Mouse (Mus musculus) cortical plate, adult 2 months (tissue): ENCODE results near the gene Mier1. TPM values are rescaled to one million over a fixed set of nuclear protein-coding genes. Genes with fewer than 3 reads are reported as not detected.

ENCODE experiments used
- H3K27ac ChIP-seq: fragments of 200-500 bp; 2 replicates; pipeline ENCODE4 v1.5.1; 2012; ENCODE audit warnings: low read length, control low read depth, inconsistent platforms; ENCODE audit not compliant: insufficient read depth
- H3K4me1 ChIP-seq: fragments of 200-500 bp; 2 replicates; pipeline ENCODE4 v1.6.1; 2011; ENCODE audit warnings: low read length; ENCODE audit not compliant: control insufficient read depth, insufficient read depth
- H3K4me3 ChIP-seq: fragments of 200-500 bp; 2 replicates; pipeline ENCODE4 v1.5.1; 2011; ENCODE audit warnings: mild to moderate bottlenecking, low read length, control low read depth; ENCODE audit not compliant: insufficient read depth
- CTCF ChIP-seq: fragments of 200-500 bp; IDR thresholded peaks from 2 replicates; pipeline ENCODE4 v1.5.1; 2011; ENCODE audit warnings: mild to moderate bottlenecking, control low read depth, low read length; ENCODE audit not compliant: insufficient read depth; ENCODE audit errors: extremely low read depth
- POLR2A ChIP-seq: fragments of 200-500 bp; IDR thresholded peaks from 2 replicates; pipeline ENCODE4 v1.6.1; 2011; ENCODE audit warnings: mild to moderate bottlenecking, low read length, control low read depth; ENCODE audit not compliant: insufficient read depth; ENCODE audit errors: extremely low read depth
- polyA plus RNA-seq: library from polyadenylated mRNA; depleted of rRNA; stranded (reverse); fragments of >200 nt; gene quantifications from 2 replicates; pipeline ENCODE4 v1.2.3, GENCODE M21; 2012; rRNA removed

The Mier1 gene
- polyA plus RNA-seq, 1 experiment, result 34.3 TPM

GRCm38 (mm10) chr4:103188786-103189640 is 74.8 kb downstream of the Mier1 start:
- TF ChIP-seq POLR2A (no peak), CTCF (no peak)
- no peak overlapping the region for H3K27ac ChIP-seq
- H3K4me1 ChIP-seq, result no peaks in the 10 kb centered on the region
- no peak overlapping the region for H3K4me3 ChIP-seq

- Histone ChIP-seq H3K27ac (no peak overlapping the region), H3K4me1 (no peaks in the 10 kb centered on the region), H3K4me3 (no peak overlapping the region)
- TF ChIP-seq CTCF, result no peak
- no peak for TF ChIP-seq POLR2A
Observed at GRCm38 (mm10) chr4:103192421-103192820, 78.2 kb downstream of the Mier1 start.

GRCm38 (mm10) chr4:103197401-103197800 is 83.2 kb downstream of the Mier1 start:
- TF ChIP-seq POLR2A (no peak), CTCF (no peak)
- Histone ChIP-seq H3K4me1 (no peaks in the 10 kb centered on the region), H3K4me3 (no peak overlapping the region), H3K27ac (no peak overlapping the region)

DNA sequence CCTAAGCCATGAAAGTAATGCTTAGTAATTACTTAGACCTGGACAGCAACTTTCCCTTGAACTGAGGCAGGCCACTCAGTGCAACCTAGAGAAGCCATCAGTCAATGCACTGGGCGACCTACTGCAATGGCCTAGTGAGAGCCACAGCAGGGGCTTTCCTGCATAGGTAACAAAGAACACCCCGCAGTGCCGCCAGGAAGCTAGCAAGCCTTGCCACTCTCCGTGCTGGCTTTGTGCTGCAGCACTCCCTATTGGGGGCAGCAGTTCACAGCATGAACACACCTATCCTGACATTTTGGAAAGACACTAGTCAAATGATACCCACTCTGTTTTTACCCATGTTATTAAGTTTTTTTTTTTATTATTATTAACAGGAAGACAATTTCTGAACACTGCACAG is 84.9 kb downstream of the Mier1 start:
- Histone ChIP-seq H3K4me3 (no peak overlapping the region), H3K4me1 (no peaks in the 10 kb centered on the region), H3K27ac (no peak overlapping the region)
- TF ChIP-seq POLR2A, result no peak
- TF ChIP-seq CTCF, result no peak

- TF ChIP-seq POLR2A (no peak), CTCF (no peak)
- no peak overlapping the region for H3K4me3 ChIP-seq
- no peaks in the 10 kb centered on the region for H3K4me1 ChIP-seq
- H3K27ac ChIP-seq, result no peak overlapping the region
Observed at GRCm38 (mm10) chr4:103200046-103200445, 85.9 kb downstream of the Mier1 start.

DNA sequence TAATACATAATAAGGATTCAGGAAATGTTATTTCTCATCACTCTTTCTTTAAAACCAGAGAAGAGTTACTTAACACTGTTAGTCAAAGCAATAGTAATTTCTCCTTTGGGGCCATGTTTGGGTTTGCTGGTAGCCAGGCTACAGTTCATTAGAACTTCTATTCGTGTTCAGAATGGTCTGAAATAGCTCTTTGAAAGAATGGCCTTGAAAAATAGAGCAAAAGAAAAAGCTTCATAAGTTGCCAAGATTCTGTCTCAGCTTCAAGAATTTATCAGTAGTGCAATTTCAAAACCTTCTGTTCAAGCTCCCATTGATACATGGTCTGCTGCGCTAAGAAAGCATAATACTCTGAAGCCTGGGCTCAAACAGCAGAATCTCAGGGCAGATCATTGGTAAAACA is 89.5 kb downstream of the Mier1 start:
- Histone ChIP-seq H3K27ac (no peak overlapping the region), H3K4me3 (no peak overlapping the region), H3K4me1 (no peaks in the 10 kb centered on the region)
- TF ChIP-seq POLR2A (no peak), CTCF (no peak)

- Histone ChIP-seq H3K4me1 (peaks cover 1% of the 10 kb centered on the region; the same call in 1 of the 2 replicates), H3K27ac (no peak overlapping the region), H3K4me3 (no peak overlapping the region)
- TF ChIP-seq CTCF (no peak), POLR2A (no peak)
Observed at GRCm38 (mm10) chr4:103208553-103208952, 94.4 kb downstream of the Mier1 start.

DNA sequence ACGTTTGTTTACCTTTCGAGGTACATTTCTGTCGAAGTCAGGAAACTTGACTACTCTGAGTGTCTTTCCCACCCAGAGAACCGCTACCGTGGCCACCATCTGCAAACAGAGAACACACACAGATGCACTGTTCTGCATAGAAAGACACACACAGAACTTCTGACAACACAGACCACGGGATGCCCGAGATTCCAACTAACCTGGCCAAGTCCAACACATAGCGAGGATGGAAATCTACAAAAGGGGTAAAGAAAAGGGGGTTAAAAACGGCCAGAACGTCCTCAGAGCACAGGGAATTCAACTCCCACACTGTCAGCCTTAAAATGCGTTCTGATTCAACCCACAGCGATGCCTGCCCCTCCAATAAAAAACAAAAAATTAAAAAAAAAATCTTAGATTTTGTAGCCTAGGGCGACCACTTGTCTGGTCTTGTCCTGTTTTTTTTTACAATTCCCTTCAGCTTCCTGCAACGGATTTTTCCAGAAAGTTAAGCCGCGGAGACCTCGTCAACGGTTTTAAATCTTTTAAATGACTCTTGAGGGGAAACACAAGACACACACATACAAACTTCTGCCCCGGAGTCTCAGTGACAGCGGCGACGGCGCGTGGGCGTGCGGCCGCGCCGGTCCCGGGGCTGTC is 99.8 kb downstream of the Mier1 start:
- TF ChIP-seq POLR2A, result no peak
- TF ChIP-seq CTCF, result no peak
- peaks cover 1% of the 10 kb centered on the region; the same call in 1 of the 2 replicates for H3K4me1 ChIP-seq
- H3K4me3 ChIP-seq, result peak overlapping the region; percentile 91
- H3K27ac ChIP-seq, result peak overlapping the region; percentile 74

GRCm38 (mm10) chr4:103214498-103214924 is 100.3 kb downstream of the Mier1 start:
- peak; percentile 74 for TF ChIP-seq POLR2A
- no peak for TF ChIP-seq CTCF
- H3K4me3 ChIP-seq, result peak overlapping the region; percentile 91
- peak overlapping the region; percentile 74 for H3K27ac ChIP-seq
- H3K4me1 ChIP-seq, result peaks cover 1% of the 10 kb centered on the region; the same call in 1 of the 2 replicates

Other genes starting within 250 kb of the Mier1 start
- gene Tctex1d1, start 135.8 kb upstream of the Mier1 start, polyA plus RNA-seq, result 0.62 and 0.63 TPM in 2 replicates
- 5.2 and 7.8 TPM in 2 replicates for gene Insl5, start 87.5 kb upstream of the Mier1 start, polyA plus RNA-seq
- gene Wdr78, start 165 bp downstream of the Mier1 start, polyA plus RNA-seq, result 5.9 and 6.8 TPM in 2 replicates
- gene Slc35d1, start 100.8 kb downstream of the Mier1 start, polyA plus RNA-seq, result 8.8 and 9.9 TPM in 2 replicates
- gene 4921539E11Rik, start 176.5 kb downstream of the Mier1 start, polyA plus RNA-seq, result not detected in 2 replicates
- gene Oma1, start 199.4 kb downstream of the Mier1 start, polyA plus RNA-seq, result 6.0 and 6.7 TPM in 2 replicates